Mouse (Mus musculus): Measurements from ENCODE around the gene Plekhg6. TPM values are rescaled to one million over a fixed set of nuclear protein-coding genes. Genes with fewer than 3 reads are reported as not detected.

Gene Plekhg6
- polyA plus RNA-seq, 1 experiment from 2014 or later, result 0.09 TPM

- Histone ChIP-seq H3K27ac (ENCODE audit: low read depth, low read length) (no peak overlapping the region), H3K9ac (ENCODE audit: low read length) (no peak overlapping the region), H3K4me1 (ENCODE audit: control insufficient read depth, insufficient read depth, low read length) (peaks cover 7% of the 10 kb centered on the region; the same call in 1 of the 2 replicates), H3K9me3 (ENCODE audit: control insufficient read depth, low read length) (no peaks in the 10 kb centered on the region), H3K27me3 (ENCODE audit: control insufficient read depth, insufficient read depth, low read length) (peaks cover 2% of the 10 kb centered on the region; the same call in 1 of the 2 replicates), H3K4me2 (ENCODE audit: low read depth) (no peak overlapping the region), H3K4me3 (ENCODE audit: low read depth, low read length) (no peak overlapping the region), H3K36me3 (ENCODE audit: control insufficient read depth, insufficient read depth, low read length) (no peaks in the 10 kb centered on the region)
- ATAC-seq (ENCODE audit: insufficient read depth, low FRiP score, low TSS enrichment) (no peak), DNase-seq (ENCODE audit: low spot score) (no peak)
- WGBS, result 57% methylated on average over 2 of the region's 2 CpGs
Measured at GRCm38 (mm10) chr6:125346029-125346428, 34.6 kb downstream of the Plekhg6 start.

- ATAC-seq (ENCODE audit: insufficient read depth, low FRiP score, low TSS enrichment), result no peak
- H3K27ac ChIP-seq (ENCODE audit: low read depth, low read length), result no peak overlapping the region
- H3K9me3 ChIP-seq (ENCODE audit: control insufficient read depth, low read length), result no peaks in the 10 kb centered on the region
- H3K4me2 ChIP-seq (ENCODE audit: low read depth), result no peak overlapping the region
- no peak overlapping the region for H3K4me3 ChIP-seq (ENCODE audit: low read depth, low read length)
- DNase-seq (ENCODE audit: low spot score), result no peak
- H3K9ac ChIP-seq (ENCODE audit: low read length), result no peak overlapping the region
- peaks cover 2% of the 10 kb centered on the region; the same call in 1 of the 2 replicates for H3K27me3 ChIP-seq (ENCODE audit: control insufficient read depth, insufficient read depth, low read length)
- peaks cover 7% of the 10 kb centered on the region; the same call in 1 of the 2 replicates for H3K4me1 ChIP-seq (ENCODE audit: control insufficient read depth, insufficient read depth, low read length)
- H3K36me3 ChIP-seq (ENCODE audit: control insufficient read depth, insufficient read depth, low read length), result no peaks in the 10 kb centered on the region
- 70% methylated on average over 1 of the region's 1 CpGs for WGBS
Measured at GRCm38 (mm10) chr6:125345625-125346024, 35.0 kb downstream of the Plekhg6 start.

DNA sequence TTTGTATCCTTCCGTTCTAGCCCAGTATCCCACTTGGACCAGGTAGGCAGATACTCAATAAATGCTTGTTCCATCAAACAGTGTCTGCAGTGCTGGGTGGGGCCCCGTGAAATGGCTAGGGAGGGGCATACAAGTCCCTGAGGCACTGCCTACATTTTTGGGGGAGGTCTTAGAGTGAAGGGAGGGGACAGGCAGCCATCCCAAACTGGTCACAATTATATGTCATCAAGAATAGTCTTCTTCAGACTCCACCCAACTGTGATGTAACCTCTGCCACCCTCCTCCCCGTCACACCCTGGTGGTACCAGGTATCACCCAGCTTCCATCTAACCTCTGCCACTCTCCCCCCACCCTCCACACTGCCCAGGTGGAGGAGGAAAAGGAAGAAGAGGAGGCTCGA, 35.7 kb downstream of the Plekhg6 start:
- ATAC-seq (ENCODE audit: insufficient read depth, low FRiP score, low TSS enrichment) (no peak), DNase-seq (ENCODE audit: low spot score) (no peak)
- Histone ChIP-seq H3K27me3 (ENCODE audit: control insufficient read depth, insufficient read depth, low read length) (peaks cover 2% of the 10 kb centered on the region; the same call in 1 of the 2 replicates), H3K4me1 (ENCODE audit: control insufficient read depth, insufficient read depth, low read length) (peaks cover 3% of the 10 kb centered on the region; the same call in 1 of the 2 replicates), H3K27ac (ENCODE audit: low read depth, low read length) (no peak overlapping the region), H3K36me3 (ENCODE audit: control insufficient read depth, insufficient read depth, low read length) (no peaks in the 10 kb centered on the region), H3K9me3 (ENCODE audit: control insufficient read depth, low read length) (no peaks in the 10 kb centered on the region), H3K9ac (ENCODE audit: low read length) (no peak overlapping the region), H3K4me2 (ENCODE audit: low read depth) (no peak overlapping the region), H3K4me3 (ENCODE audit: low read depth, low read length) (no peak overlapping the region)
- 76% methylated on average over 4 of the region's 4 CpGs for WGBS

DNA sequence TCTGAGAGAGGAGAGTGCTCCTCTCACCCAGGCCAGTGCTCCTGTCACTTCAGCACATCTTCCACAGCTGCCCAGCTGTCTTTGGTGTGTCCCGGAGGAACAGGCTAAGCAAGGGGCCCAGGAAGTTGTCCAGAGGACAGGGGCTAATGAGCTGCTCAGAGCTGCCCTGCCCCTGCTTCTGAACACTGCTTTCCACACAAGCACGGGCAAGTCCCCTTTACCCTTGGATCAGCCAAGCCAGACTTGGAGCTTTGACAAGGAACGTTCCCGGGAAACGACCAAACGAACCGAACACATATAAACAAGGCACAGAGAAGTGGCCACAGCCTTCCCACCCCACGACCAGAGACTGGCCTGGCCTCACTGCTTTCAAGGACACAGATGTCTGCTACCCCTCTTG, 36.5 kb downstream of the Plekhg6 start:
- no peak overlapping the region for H3K9ac ChIP-seq (ENCODE audit: low read length)
- no peaks in the 10 kb centered on the region for H3K9me3 ChIP-seq (ENCODE audit: control insufficient read depth, low read length)
- DNase-seq (ENCODE audit: low spot score) (no peak), ATAC-seq (ENCODE audit: insufficient read depth, low FRiP score, low TSS enrichment) (no peak)
- no peaks in the 10 kb centered on the region for H3K36me3 ChIP-seq (ENCODE audit: control insufficient read depth, insufficient read depth, low read length)
- H3K4me3 ChIP-seq (ENCODE audit: low read depth, low read length), result no peak overlapping the region
- H3K4me1 ChIP-seq (ENCODE audit: control insufficient read depth, insufficient read depth, low read length), result peaks cover 2% of the 10 kb centered on the region; the same call in 1 of the 2 replicates
- no peak overlapping the region for H3K4me2 ChIP-seq (ENCODE audit: low read depth)
- WGBS, result 35% methylated on average over 8 of the region's 8 CpGs
- H3K27ac ChIP-seq (ENCODE audit: low read depth, low read length), result no peak overlapping the region
- peaks cover 2% of the 10 kb centered on the region; the same call in 1 of the 2 replicates for H3K27me3 ChIP-seq (ENCODE audit: control insufficient read depth, insufficient read depth, low read length)

GRCm38 (mm10) chr6:125342198-125342597, 38.4 kb downstream of the Plekhg6 start:
- Histone ChIP-seq H3K9me3 (ENCODE audit: control insufficient read depth, low read length) (no peaks in the 10 kb centered on the region), H3K27me3 (ENCODE audit: control insufficient read depth, insufficient read depth, low read length) (no peaks in the 10 kb centered on the region), H3K4me1 (ENCODE audit: control insufficient read depth, insufficient read depth, low read length) (no peaks in the 10 kb centered on the region), H3K9ac (ENCODE audit: low read length) (no peak overlapping the region), H3K36me3 (ENCODE audit: control insufficient read depth, insufficient read depth, low read length) (no peaks in the 10 kb centered on the region), H3K4me2 (ENCODE audit: low read depth) (no peak overlapping the region), H3K27ac (ENCODE audit: low read depth, low read length) (no peak overlapping the region), H3K4me3 (ENCODE audit: low read depth, low read length) (no peak overlapping the region)
- ATAC-seq (ENCODE audit: insufficient read depth, low FRiP score, low TSS enrichment) (no peak), DNase-seq (ENCODE audit: low spot score) (no peak)
- WGBS, result 53% methylated on average over 3 of the region's 3 CpGs

DNA sequence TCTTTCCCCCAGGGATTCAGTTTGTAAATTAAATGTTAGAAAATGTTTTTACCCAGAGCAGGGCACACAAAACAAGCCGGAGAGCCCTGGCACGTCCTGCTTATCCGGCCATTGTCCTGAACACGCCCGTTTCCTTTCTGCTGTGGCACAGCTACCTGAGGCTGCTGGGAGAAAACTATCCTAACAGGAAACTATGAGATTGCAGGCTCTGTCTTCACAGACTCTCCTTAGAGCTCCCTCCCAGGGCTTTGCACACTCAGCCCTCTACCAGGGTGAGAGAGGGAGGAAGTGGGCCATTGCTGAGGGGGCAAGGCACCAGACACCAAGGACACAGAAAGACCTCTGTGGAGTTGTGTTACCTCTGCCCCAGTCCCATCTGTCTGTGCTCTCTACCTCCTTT, 40.3 kb downstream of the Plekhg6 start:
- H3K27ac ChIP-seq (ENCODE audit: low read depth, low read length), result no peak overlapping the region
- 70% methylated on average over 5 of the region's 5 CpGs for WGBS
- H3K9ac ChIP-seq (ENCODE audit: low read length), result no peak overlapping the region
- no peak for ATAC-seq (ENCODE audit: insufficient read depth, low FRiP score, low TSS enrichment)
- no peaks in the 10 kb centered on the region for H3K36me3 ChIP-seq (ENCODE audit: control insufficient read depth, insufficient read depth, low read length)
- no peaks in the 10 kb centered on the region for H3K27me3 ChIP-seq (ENCODE audit: control insufficient read depth, insufficient read depth, low read length)
- H3K4me2 ChIP-seq (ENCODE audit: low read depth), result no peak overlapping the region
- H3K4me1 ChIP-seq (ENCODE audit: control insufficient read depth, insufficient read depth, low read length), result no peaks in the 10 kb centered on the region
- no peaks in the 10 kb centered on the region for H3K9me3 ChIP-seq (ENCODE audit: control insufficient read depth, low read length)
- no peak for DNase-seq (ENCODE audit: low spot score)
- H3K4me3 ChIP-seq (ENCODE audit: low read depth, low read length), result no peak overlapping the region

GRCm38 (mm10) chr6:125338791-125339660, 41.6 kb downstream of the Plekhg6 start:
- no peaks in the 10 kb centered on the region for H3K27me3 ChIP-seq (ENCODE audit: control insufficient read depth, insufficient read depth, low read length)
- no peak for DNase-seq (ENCODE audit: low spot score)
- H3K4me1 ChIP-seq (ENCODE audit: control insufficient read depth, insufficient read depth, low read length), result no peaks in the 10 kb centered on the region
- no peaks in the 10 kb centered on the region for H3K36me3 ChIP-seq (ENCODE audit: control insufficient read depth, insufficient read depth, low read length)
- no peak for ATAC-seq (ENCODE audit: insufficient read depth, low FRiP score, low TSS enrichment)
- 76% methylated on average over 9 of the region's 9 CpGs for WGBS
- no peak overlapping the region for H3K4me3 ChIP-seq (ENCODE audit: low read depth, low read length)
- no peak overlapping the region for H3K9ac ChIP-seq (ENCODE audit: low read length)
- H3K27ac ChIP-seq (ENCODE audit: low read depth, low read length), result no peak overlapping the region
- H3K4me2 ChIP-seq (ENCODE audit: low read depth), result no peak overlapping the region
- no peaks in the 10 kb centered on the region for H3K9me3 ChIP-seq (ENCODE audit: control insufficient read depth, low read length)

GRCm38 (mm10) chr6:125334356-125334755, 46.2 kb downstream of the Plekhg6 start:
- no peak overlapping the region for H3K27ac ChIP-seq (ENCODE audit: low read depth, low read length)
- H3K9me3 ChIP-seq (ENCODE audit: control insufficient read depth, low read length), result no peaks in the 10 kb centered on the region
- H3K4me3 ChIP-seq (ENCODE audit: low read depth, low read length), result no peak overlapping the region
- DNase-seq (ENCODE audit: low spot score) (no peak), ATAC-seq (ENCODE audit: insufficient read depth, low FRiP score, low TSS enrichment) (no peak)
- H3K4me1 ChIP-seq (ENCODE audit: control insufficient read depth, insufficient read depth, low read length), result 0 out of 2 replicates have a peak, but pooled peaks cover 3% of the 10 kb centered on the region
- H3K27me3 ChIP-seq (ENCODE audit: control insufficient read depth, insufficient read depth, low read length), result no peaks in the 10 kb centered on the region
- WGBS, result 66% methylated on average over 2 of the region's 2 CpGs
- no peak overlapping the region for H3K4me2 ChIP-seq (ENCODE audit: low read depth)
- H3K9ac ChIP-seq (ENCODE audit: low read length), result no peak overlapping the region
- no peaks in the 10 kb centered on the region for H3K36me3 ChIP-seq (ENCODE audit: control insufficient read depth, insufficient read depth, low read length)

All from neural tube, embryonic 11.5 days (tissue).